ENCODE assay signal across 7 mouse cellular contexts in genomic region chr10:8762771-8763170, GRCm38 (mm10).
DNase-seq lines count a peak whose midpoint lies in the region; ATAC-seq and TF ChIP-seq lines count a peak whose summit lies in the region.

No protein-coding gene starts in this region.

- H3K9ac ChIP-seq in heart, postnatal 0 days (replicated peaks; ENCODE audit: low read depth, low read length) = peak overlapping the region; percentile 35; the same call in 1 of the 2 replicates
- no peak overlapping the region for H3K9ac ChIP-seq in midbrain, embryonic 11.5 days (ENCODE audit: low read length)

- peak; percentile 56 for DNase-seq in NIH3T3 (ENCODE audit: low read depth)
- peak; percentile 43 for DNase-seq in embryonic facial prominence, embryonic 10.5 days (ENCODE audit: low spot score)
- DNase-seq in heart, postnatal 0 days (ENCODE audit: low spot score) = peak; percentile 61
- DNase-seq in midbrain, embryonic 11.5 days (ENCODE audit: low spot score, missing footprints) = no peak
- DNase-seq in cerebellum, postnatal 25 days = no peak
- no peak for DNase-seq in layer of hippocampus, postnatal 25 days (ENCODE audit: extremely low spot score in 1 of 2, low spot score in 1 of 2)
- DNase-seq in left cerebral cortex, adult 8-10 months (ENCODE audit: low spot score in 2 of 2) = no peak

- peak; percentile 54; the same call in 1 of the 2 replicates for ATAC-seq in heart, postnatal 0 days (ENCODE audit: insufficient read depth, low read depth)
- ATAC-seq in midbrain, embryonic 11.5 days (ENCODE audit: low FRiP score) = peak; percentile 14; the same call in 1 of the 2 replicates

- no peak for TF ChIP-seq EP300 in heart, postnatal 0 days (IDR thresholded peaks at IDR 0.05; ENCODE audit: low read depth)

- H3K4me3 ChIP-seq in embryonic facial prominence, embryonic 10.5 days = peak overlapping the region; percentile 51
- H3K4me3 ChIP-seq in heart, postnatal 0 days (ENCODE audit: low read depth, low read length) = peak overlapping the region; percentile 36
- H3K4me3 ChIP-seq in midbrain, embryonic 11.5 days (ENCODE audit: low read depth, low read length) = no peak overlapping the region

- peaks cover 54% of the 10 kb centered on the region for H3K4me1 ChIP-seq in embryonic facial prominence, embryonic 10.5 days
- peaks cover 8% of the 10 kb centered on the region for H3K4me1 ChIP-seq in heart, postnatal 0 days (ENCODE audit: control insufficient read depth, insufficient read depth)
- H3K4me1 ChIP-seq in midbrain, embryonic 11.5 days (ENCODE audit: control insufficient read depth, insufficient read depth, low read length) = peaks cover 38% of the 10 kb centered on the region

- no peaks in the 10 kb centered on the region for H3K27me3 ChIP-seq in embryonic facial prominence, embryonic 10.5 days (replicated peaks; ENCODE audit: low read depth, poor library complexity, severe bottlenecking)
- H3K27me3 ChIP-seq in heart, postnatal 0 days (ENCODE audit: control insufficient read depth, insufficient read depth, low read length) = no peaks in the 10 kb centered on the region
- H3K27me3 ChIP-seq in midbrain, embryonic 11.5 days (ENCODE audit: control insufficient read depth, insufficient read depth, low read length) = no peaks in the 10 kb centered on the region

- H3K4me2 ChIP-seq in heart, postnatal 0 days (ENCODE audit: low read depth, low read length) = peak overlapping the region; percentile 63
- H3K4me2 ChIP-seq in midbrain, embryonic 11.5 days = peak overlapping the region; percentile 47

- H3K9me3 ChIP-seq in embryonic facial prominence, embryonic 10.5 days = no peaks in the 10 kb centered on the region
- no peaks in the 10 kb centered on the region for H3K9me3 ChIP-seq in heart, postnatal 0 days (replicated peaks; ENCODE audit: control insufficient read depth, low read length)
- H3K9me3 ChIP-seq in midbrain, embryonic 11.5 days (ENCODE audit: control insufficient read depth, low read length) = no peaks in the 10 kb centered on the region

- no peak for TF ChIP-seq CTCF in heart, postnatal 0 days (IDR thresholded peaks at IDR 0.05; ENCODE audit: low read depth)

- WGBS in embryonic facial prominence, embryonic 10.5 days = 26% methylated on average over 12 of the region's 12 CpGs
- WGBS in heart, postnatal 0 days = 28% methylated on average over 12 of the region's 12 CpGs
- WGBS in midbrain, embryonic 11.5 days = 30% methylated on average over 12 of the region's 12 CpGs

- no peaks in the 10 kb centered on the region; the same call in 1 of the 2 replicates for H3K36me3 ChIP-seq in embryonic facial prominence, embryonic 10.5 days (replicated peaks)
- H3K36me3 ChIP-seq in heart, postnatal 0 days (replicated peaks; ENCODE audit: control insufficient read depth, insufficient read depth, low read length) = no peaks in the 10 kb centered on the region
- H3K36me3 ChIP-seq in midbrain, embryonic 11.5 days (ENCODE audit: control insufficient read depth, insufficient read depth, low read length) = no peaks in the 10 kb centered on the region

- H3K27ac ChIP-seq in embryonic facial prominence, embryonic 10.5 days (replicated peaks) = peak overlapping the region; percentile 80
- H3K27ac ChIP-seq in heart, postnatal 0 days (ENCODE audit: low read depth) = peak overlapping the region; percentile 62
- H3K27ac ChIP-seq in midbrain, embryonic 11.5 days (ENCODE audit: low read depth, low read length) = no peak overlapping the region

Comparison
In these comparisons a context has a peak if more than half of its experiments do, and no peak if none do; other contexts are left out.
1. DNase-seq: peak in NIH3T3 (single experiment), embryonic facial prominence, embryonic 10.5 days (single experiment) and heart, postnatal 0 days (single experiment); none in midbrain, embryonic 11.5 days (single experiment), cerebellum, postnatal 25 days (0 of 2), layer of hippocampus, postnatal 25 days (0 of 2) and left cerebral cortex, adult 8-10 months (0 of 2).